Mouse (Mus musculus) testis, adult 2 months (tissue): Measurements from ENCODE around the gene Usp21. TPM values are rescaled to one million over a fixed set of nuclear protein-coding genes. Genes with fewer than 3 reads are reported as not detected.
A peak's percentile ranks its signal among the peaks of the same experiment; 100 is the strongest.

Source experiments
- H3K27ac ChIP-seq: fragments of 200-500 bp; 2 replicates; pipeline ENCODE4 v1.5.1; 2012; ENCODE audit warnings: low read depth, low read length; ENCODE audit not compliant: control insufficient read depth, insufficient read depth
- H3K27me3 ChIP-seq: fragments of 200-500 bp; 2 replicates; pipeline ENCODE4 v1.6.1; 2012; ENCODE audit warnings: mild to moderate bottlenecking, low read length, moderate library complexity; ENCODE audit not compliant: control insufficient read depth, insufficient read depth
- H3K36me3 ChIP-seq: fragments of 200-500 bp; 2 replicates; pipeline ENCODE4 v1.6.1; 2012; ENCODE audit warnings: mild to moderate bottlenecking, low read length; ENCODE audit not compliant: control insufficient read depth, insufficient read depth
- H3K4me1 ChIP-seq: fragments of 200-500 bp; 2 replicates; pipeline ENCODE4 v1.6.1; 2012; ENCODE audit warnings: low read length; ENCODE audit not compliant: control insufficient read depth, insufficient read depth
- H3K4me3 ChIP-seq: fragments of 200-500 bp; 2 replicates; pipeline ENCODE4 v1.5.1; 2012; ENCODE audit warnings: low read depth, mild to moderate bottlenecking, low read length, moderate library complexity, mixed read lengths; ENCODE audit not compliant: control insufficient read depth
- CTCF ChIP-seq: fragments of 200-500 bp; IDR thresholded peaks from 2 replicates; pipeline ENCODE4 v1.5.1; 2012; ENCODE audit warnings: low read depth, mild to moderate bottlenecking, inconsistent platforms, low read length, moderate library complexity; ENCODE audit not compliant: control insufficient read depth, insufficient read depth, insufficient replicate concordance
- POLR2A ChIP-seq: fragments of 200-500 bp; IDR thresholded peaks from 2 replicates; pipeline ENCODE4 v1.6.1; 2012; ENCODE audit warnings: low read depth, mild to moderate bottlenecking, inconsistent platforms, low read length, moderate library complexity; ENCODE audit not compliant: control insufficient read depth
- polyA plus RNA-seq: library from polyadenylated mRNA; depleted of rRNA; stranded (reverse); fragments of >200 nt; gene quantifications from 2 replicates; pipeline ENCODE4 v1.2.3, GENCODE M21; 2012; rRNA removed

Usp21 gene
- polyA plus RNA-seq, 1 experiment: 38.7 TPM

DNA sequence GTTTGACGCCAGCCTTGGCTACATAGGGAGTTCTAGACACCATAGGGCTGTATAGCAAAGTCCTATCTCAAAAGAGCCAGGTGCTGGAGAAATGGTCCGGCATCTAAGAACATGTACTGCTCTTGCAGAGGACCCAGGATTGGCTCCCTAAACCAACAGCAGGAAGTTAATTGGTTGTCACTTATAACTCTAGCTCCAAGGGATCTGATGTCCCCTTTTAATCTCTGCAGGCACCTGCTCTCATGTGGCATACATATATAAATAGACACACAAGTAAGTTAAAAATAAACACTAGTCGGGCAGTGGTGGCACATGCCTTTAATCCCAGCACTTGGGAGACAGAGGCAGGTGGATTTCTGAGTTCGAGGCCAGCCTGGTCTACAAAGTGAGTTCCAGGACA is 52.0 kb downstream of the Usp21 start:
- no peak overlapping the region for H3K27ac ChIP-seq
- no peak for TF ChIP-seq POLR2A
- no peak for TF ChIP-seq CTCF
- peaks cover 7% of the 10 kb centered on the region for H3K36me3 ChIP-seq
- H3K4me3 ChIP-seq: no peak overlapping the region
- peaks cover 2% of the 10 kb centered on the region; the same call in 1 of the 2 replicates for H3K4me1 ChIP-seq
- H3K27me3 ChIP-seq: no peaks in the 10 kb centered on the region

DNA sequence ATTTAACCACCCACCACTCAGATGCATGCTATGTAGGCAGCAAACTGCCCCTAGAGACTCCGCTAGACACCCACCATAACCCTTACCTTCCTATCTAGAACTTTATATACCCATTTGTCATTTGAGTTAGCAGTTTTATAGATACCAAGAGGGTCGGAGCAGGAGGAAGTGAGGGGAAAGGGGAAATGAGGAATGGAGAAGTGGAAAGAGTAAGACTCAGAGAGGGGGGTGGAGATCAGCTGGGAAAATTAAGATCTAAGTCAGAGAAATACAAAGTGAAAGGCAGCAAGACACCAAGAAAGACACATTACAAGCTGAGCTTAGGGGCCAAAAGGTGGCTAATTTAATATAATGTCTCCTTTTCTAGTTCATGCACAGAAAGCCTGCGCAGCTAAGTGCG is 53.3 kb downstream of the Usp21 start:
- no peaks in the 10 kb centered on the region for H3K27me3 ChIP-seq
- TF ChIP-seq CTCF (no peak), POLR2A (no peak)
- peaks cover 7% of the 10 kb centered on the region for H3K36me3 ChIP-seq
- no peak overlapping the region for H3K4me3 ChIP-seq
- peaks cover 2% of the 10 kb centered on the region; the same call in 1 of the 2 replicates for H3K4me1 ChIP-seq
- H3K27ac ChIP-seq: peak overlapping the region; percentile 72

DNA sequence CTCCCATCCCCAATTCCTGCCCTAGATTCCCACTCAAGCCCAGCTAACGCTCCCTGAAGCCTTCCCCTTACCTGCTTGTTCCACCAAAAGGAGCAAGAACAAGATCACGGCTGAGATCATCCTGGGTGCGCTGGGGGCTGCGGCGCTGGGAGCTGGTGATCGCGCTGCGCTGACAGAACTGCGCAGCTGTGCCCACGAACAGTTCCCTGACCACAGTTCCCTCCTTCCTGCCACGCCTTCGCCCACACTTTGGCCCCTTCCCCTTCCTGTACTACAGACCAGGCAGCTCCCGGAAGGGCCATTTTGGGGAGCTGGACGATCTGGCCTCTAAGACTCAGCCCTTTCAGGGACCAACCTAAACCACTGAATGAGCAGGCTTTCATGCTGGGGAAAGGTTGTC is 53.7 kb downstream of the Usp21 start, which contains the start of gene Fcer1g:
Fcer1g (minus strand) TSS at position 240 of the 400 bp plus-strand sequence.
- Histone ChIP-seq H3K4me3 (no peak within 1 kb of the TSS; the same call in 1 of the 2 replicates), H3K27ac (peak within 1 kb of the TSS; percentile 88), H3K36me3 (peaks cover 7% of the 10 kb centered on the region), H3K27me3 (no peaks in the 10 kb centered on the region), H3K4me1 (peaks cover 2% of the 10 kb centered on the region; the same call in 1 of the 2 replicates)
- TF ChIP-seq POLR2A (0 out of 2 replicates have a peak, but pooled peaks have one; percentile 12), CTCF (no peak)

DNA sequence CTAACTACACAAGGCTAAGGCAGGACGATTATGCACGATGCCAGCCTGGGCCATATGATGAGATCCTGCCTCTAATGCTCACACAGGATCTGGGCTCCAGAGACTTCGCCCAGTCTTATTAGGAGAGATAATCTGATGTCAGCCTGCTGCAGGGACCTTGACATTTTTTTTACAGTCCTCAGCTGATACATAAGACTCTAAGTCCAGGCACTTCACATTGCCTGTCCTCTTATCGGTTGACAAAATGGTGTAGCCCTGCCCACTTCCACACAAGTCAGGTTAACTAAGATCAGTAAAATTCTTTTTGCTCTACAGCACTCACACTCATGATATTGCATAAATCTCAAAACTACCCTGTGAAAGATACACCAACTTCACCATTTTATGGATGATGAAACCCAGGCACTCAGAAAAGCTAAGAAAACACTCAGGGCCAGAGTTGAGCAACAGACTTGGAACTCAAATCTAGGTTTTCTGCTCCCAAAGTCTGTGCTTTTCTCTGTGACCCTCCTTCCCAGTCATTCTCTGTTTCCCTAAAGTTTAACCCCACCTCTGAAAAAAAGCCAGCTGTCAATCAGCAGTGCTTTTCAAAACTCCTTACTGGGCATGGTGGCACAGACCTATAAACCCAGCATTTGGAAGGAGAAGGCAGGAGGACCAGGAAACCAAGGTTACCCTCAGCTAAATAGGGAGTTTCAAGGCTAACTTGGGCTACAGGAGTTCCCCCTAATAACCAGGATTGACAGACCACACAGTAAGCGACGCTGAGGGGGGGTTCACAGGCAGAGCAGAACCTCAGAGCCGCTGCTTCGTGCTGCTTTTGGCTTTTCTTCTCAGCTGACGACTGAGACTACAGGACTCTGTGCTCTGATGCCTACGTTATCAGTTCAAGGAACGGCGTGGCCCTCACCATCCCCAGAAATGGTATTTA is 54.7 kb downstream of the Usp21 start:
- Histone ChIP-seq H3K4me3 (no peak overlapping the region), H3K4me1 (peaks cover 2% of the 10 kb centered on the region; the same call in 1 of the 2 replicates), H3K27ac (peak overlapping the region; percentile 88), H3K36me3 (peaks cover 3% of the 10 kb centered on the region), H3K27me3 (no peaks in the 10 kb centered on the region)
- no peak for TF ChIP-seq POLR2A

DNA sequence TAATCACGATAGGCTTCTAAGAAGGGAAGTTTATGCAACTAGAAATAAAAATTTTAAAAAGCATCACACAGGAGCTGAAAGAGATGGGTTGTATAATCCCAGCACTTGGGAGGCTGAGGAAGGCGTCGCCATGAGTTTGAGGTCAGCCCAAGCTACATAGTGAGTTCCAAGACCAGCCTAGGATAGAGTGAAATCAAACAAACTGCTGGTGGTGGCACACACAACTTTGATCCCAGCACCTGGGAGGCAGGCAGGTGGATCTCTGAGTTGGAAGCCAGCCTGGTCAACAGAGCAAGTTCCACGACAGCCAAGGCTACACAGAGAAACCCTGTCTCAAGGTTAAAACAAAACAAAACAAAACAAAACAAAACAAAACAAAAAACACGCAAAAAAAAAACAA is 55.4 kb downstream of the Usp21 start:
- Histone ChIP-seq H3K4me3 (no peak overlapping the region), H3K27ac (peak overlapping the region; percentile 88), H3K27me3 (no peaks in the 10 kb centered on the region), H3K4me1 (peaks cover 2% of the 10 kb centered on the region; the same call in 1 of the 2 replicates), H3K36me3 (peaks cover 1% of the 10 kb centered on the region; the same call in 1 of the 2 replicates)
- no peak for TF ChIP-seq POLR2A
- TF ChIP-seq CTCF: no peak

Other genes starting within 250 kb of the Usp21 start
- gene Fcgr3, start 223.1 kb downstream of the Usp21 start, polyA plus RNA-seq: 30.9 and 52.1 TPM in 2 replicates
- gene Cfap126, start 174.1 kb downstream of the Usp21 start, polyA plus RNA-seq: 309 and 314 TPM in 2 replicates
- 85.3 and 105 TPM in 2 replicates for gene Sdhc, start 137.4 kb downstream of the Usp21 start, polyA plus RNA-seq
- 2.8 and 3.0 TPM in 2 replicates for gene Mpz, start 137.3 kb downstream of the Usp21 start, polyA plus RNA-seq
- 2.9 and 4.6 TPM in 2 replicates for gene Pcp4l1, start 91.7 kb downstream of the Usp21 start, polyA plus RNA-seq
- gene Nr1i3, start 74.0 kb downstream of the Usp21 start, polyA plus RNA-seq: 0.04 and 0.16 TPM in 2 replicates
- gene Tomm40l, start 65.5 kb downstream of the Usp21 start, polyA plus RNA-seq: 4.5 and 6.5 TPM in 2 replicates
- 8.0 and 8.3 TPM in 2 replicates for gene Apoa2, start 62.9 kb downstream of the Usp21 start, polyA plus RNA-seq
- 5.8 and 8.2 TPM in 2 replicates for gene Fcer1g, start 53.6 kb downstream of the Usp21 start, polyA plus RNA-seq
- 0.52 and 1.0 TPM in 2 replicates for gene Adamts4, start 37.6 kb downstream of the Usp21 start, polyA plus RNA-seq
- gene Ndufs2, start 36.6 kb downstream of the Usp21 start, polyA plus RNA-seq: 86.0 and 91.4 TPM in 2 replicates
- gene B4galt3, start 17.7 kb downstream of the Usp21 start, polyA plus RNA-seq: 25.0 and 32.3 TPM in 2 replicates
- gene Ppox, start 6.8 kb downstream of the Usp21 start, polyA plus RNA-seq: 7.1 and 8.7 TPM in 2 replicates
- gene Ufc1, start 7.0 kb upstream of the Usp21 start, polyA plus RNA-seq: 19.1 and 20.0 TPM in 2 replicates
- gene Dedd, start 41.2 kb upstream of the Usp21 start, polyA plus RNA-seq: 158 and 176 TPM in 2 replicates
- 74.2 and 82.8 TPM in 2 replicates for gene Nit1, start 57.7 kb upstream of the Usp21 start, polyA plus RNA-seq
- 23.9 and 25.8 TPM in 2 replicates for gene Pfdn2, start 57.7 kb upstream of the Usp21 start, polyA plus RNA-seq
- gene Klhdc9, start 72.8 kb upstream of the Usp21 start, polyA plus RNA-seq: 10.6 and 10.9 TPM in 2 replicates
- 6.5 and 8.5 TPM in 2 replicates for gene Nectin4, start 82.1 kb upstream of the Usp21 start, polyA plus RNA-seq
- gene Arhgap30, start 101.0 kb upstream of the Usp21 start, polyA plus RNA-seq: 8.0 and 11.5 TPM in 2 replicates
- gene Usf1, start 123.3 kb upstream of the Usp21 start, polyA plus RNA-seq: 24.4 and 28.8 TPM in 2 replicates
- 0.82 and 1.4 TPM in 2 replicates for gene Tstd1, start 130.9 kb upstream of the Usp21 start, polyA plus RNA-seq
- 20.2 and 28.6 TPM in 2 replicates for gene F11r, start 149.5 kb upstream of the Usp21 start, polyA plus RNA-seq
- gene Alyref2, start 215.5 kb upstream of the Usp21 start, polyA plus RNA-seq: 2.2 TPM in 2 replicates
- 0.47 and 0.59 TPM in 2 replicates for gene Itln1, start 247.3 kb upstream of the Usp21 start, polyA plus RNA-seq